Mouse (Mus musculus) ZHBTc4 (cell line): ENCODE measurements around the gene Krtap17-1.

Experiments
- DNase-seq: peaks from one replicate; pipeline ENCODE4 v3.0.0-alpha.2; 2011; ENCODE audit warnings: low read depth, low spot score

Gene Krtap17-1

DNA sequence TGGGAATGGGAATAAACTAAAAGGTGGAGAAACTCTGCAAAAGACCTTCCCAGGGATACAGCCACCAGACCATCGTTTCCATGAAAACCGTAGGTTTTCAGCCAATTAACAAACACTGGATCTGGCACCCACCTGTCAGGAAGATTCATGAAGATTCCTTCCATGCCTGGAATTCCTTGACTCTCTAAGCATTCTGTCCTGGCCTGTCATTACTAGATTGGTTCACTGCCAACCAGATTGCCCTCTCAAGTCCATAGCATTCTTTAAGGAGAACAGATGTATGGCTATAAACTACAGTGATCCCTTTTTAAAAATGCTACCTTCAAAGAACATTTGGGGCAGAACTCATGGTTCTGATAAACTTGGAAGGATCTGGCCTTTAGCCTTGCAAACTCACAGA is 27.8 kb downstream of the Krtap17-1 start:
- no peak for DNase-seq

DNA sequence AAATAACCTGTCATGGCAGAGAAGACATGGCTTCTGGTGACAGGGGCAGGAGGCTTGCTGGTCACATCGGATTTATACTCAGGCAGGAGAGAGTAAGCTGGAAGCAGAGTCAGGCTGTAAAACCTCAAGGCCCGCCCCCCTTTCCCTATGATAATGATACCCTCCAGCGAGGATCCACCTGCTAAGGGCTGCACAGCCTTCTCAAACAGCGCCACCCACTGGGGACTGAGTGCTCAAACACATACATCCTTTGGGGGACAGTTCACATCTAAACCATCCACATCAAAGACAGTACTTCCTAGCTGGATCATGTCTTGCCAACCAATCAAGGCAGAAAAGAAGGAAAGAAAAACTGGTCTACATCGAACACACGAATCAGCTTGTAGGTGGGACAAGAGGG is 29.6 kb downstream of the Krtap17-1 start:
- peak; percentile 66 for DNase-seq

DNA sequence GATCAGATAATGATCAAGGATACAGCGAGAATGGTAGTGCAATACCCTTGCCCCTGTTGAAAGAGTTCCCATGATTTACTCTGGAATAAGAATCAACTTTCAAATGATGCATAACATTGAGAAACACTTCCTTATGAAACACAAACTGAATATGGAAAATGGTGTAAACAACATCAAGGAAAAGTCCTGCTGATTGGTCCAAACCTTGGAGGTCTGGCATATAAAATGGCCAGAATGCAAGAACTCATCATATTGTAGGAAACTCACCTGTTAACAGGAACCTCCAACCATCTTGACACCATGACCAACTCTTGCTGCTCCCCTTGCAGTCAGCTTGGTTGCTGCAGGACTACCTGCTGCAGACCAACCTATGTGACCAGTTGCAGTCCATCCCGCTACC is 45.6 kb downstream of the Krtap17-1 start, which contains the start of gene Krtap9-5:
TSS of gene Krtap9-5 (plus strand) at position 301 of the 400 bp plus-strand sequence.
- DNase-seq = no peak
